Mouse (Mus musculus) G1E (cell line): ENCODE measurements around the gene Pi16.

Experiments
- CTCF ChIP-seq: IDR thresholded peaks from 2 replicates; pipeline ENCODE4 v1.5.1; 2012; ENCODE audit warnings: low read depth, low read length, inconsistent platforms, mixed read lengths
- GATA1 ChIP-seq: IDR thresholded peaks from 2 replicates; pipeline ENCODE4 v1.6.1; 2012; ENCODE audit warnings: borderline replicate concordance, low read length, inconsistent platforms, mixed read lengths
- POLR2AphosphoS5 ChIP-seq: IDR thresholded peaks from 2 replicates; pipeline ENCODE4 v1.6.1; 2012; ENCODE audit warnings: low read depth, low read length, inconsistent platforms; ENCODE audit not compliant: insufficient replicate concordance

GRCm38 (mm10) chr17:29355841-29356478 lies 38.5 kb downstream of the Pi16 start:
- no peak for TF ChIP-seq CTCF
- TF ChIP-seq GATA1 = no peak
- no peak for TF ChIP-seq POLR2AphosphoS5
